Mouse (Mus musculus) hindbrain, embryonic 11.5 days (tissue): ENCODE results near the gene Sik3. TPM values are rescaled to one million over a fixed set of nuclear protein-coding genes. Genes with fewer than 3 reads are reported as not detected.

Experiments
- ATAC-seq: fragments of 200-750 bp; cut with Nextera tagmentation; 2 replicates; pipeline ENCODE4 v1.8.0; 2017; ENCODE audit warnings: mild to moderate bottlenecking, moderate TSS enrichment, moderate library complexity; ENCODE audit not compliant: low FRiP score
- DNase-seq: peaks from one replicate; pipeline ENCODE4 v3.0.0-alpha.2; 2015; ENCODE audit warnings: low spot score
- H3K27ac ChIP-seq: fragments of 300-500 bp; sonication (generic); 2 replicates; pipeline ENCODE4 v1.5.1; 2014; ENCODE audit warnings: mild to moderate bottlenecking, low read depth, low read length
- H3K27me3 ChIP-seq: fragments of 300-500 bp; sonication (generic); 2 replicates; pipeline ENCODE4 v1.6.1; 2014; ENCODE audit warnings: mild to moderate bottlenecking, low read length, moderate library complexity, mixed read lengths; ENCODE audit not compliant: control insufficient read depth, insufficient read depth
- H3K36me3 ChIP-seq: fragments of 300-500 bp; sonication (generic); 2 replicates; pipeline ENCODE4 v1.6.1; 2014; ENCODE audit warnings: mild to moderate bottlenecking, low read length, moderate library complexity, mixed read lengths; ENCODE audit not compliant: control insufficient read depth, insufficient read depth
- H3K4me1 ChIP-seq: fragments of 300-500 bp; sonication (generic); replicated peaks from 2 replicates; pipeline ENCODE4 v1.6.1; 2014; ENCODE audit warnings: low read length, mixed read lengths; ENCODE audit not compliant: control insufficient read depth, insufficient read depth
- H3K4me2 ChIP-seq: fragments of 300-500 bp; sonication (generic); replicated peaks from 2 replicates; pipeline ENCODE4 v1.6.1; 2014; ENCODE audit warnings: mild to moderate bottlenecking, low read depth, low read length
- H3K4me3 ChIP-seq: fragments of 300-500 bp; sonication (generic); 2 replicates; pipeline ENCODE4 v1.5.1; 2014; ENCODE audit warnings: low read depth, low read length
- H3K9ac ChIP-seq: fragments of 300-500 bp; sonication (generic); 2 replicates; pipeline ENCODE4 v1.6.1; 2014; ENCODE audit warnings: low read depth, low read length
- H3K9me3 ChIP-seq: fragments of 300-500 bp; sonication (generic); 2 replicates; pipeline ENCODE4 v1.6.1; 2016; ENCODE audit warnings: low read length; ENCODE audit not compliant: control insufficient read depth
- WGBS: fragments of 180-500 bp; shearing (Covaris S2); extraction: QIAGEN DNeasy Blood & Tissue Kit; methylation state at CpG from one replicate; pipeline ENCODE4 v1.1.7; 2014; 5-methylcytosine and 5-hydroxymethylcytosine counted together
- polyA plus RNA-seq: library from polyadenylated mRNA; unstranded; fragments of >200 nt; fragmentation: Nextera tagmentation; extraction: Ambion mirVana; gene quantifications from 2 replicates; pipeline ENCODE4 v1.2.1, GENCODE M21; 2014

Gene Sik3
- polyA plus RNA-seq, 1 experiment from 2014 or later, result 10.1 TPM

DNA sequence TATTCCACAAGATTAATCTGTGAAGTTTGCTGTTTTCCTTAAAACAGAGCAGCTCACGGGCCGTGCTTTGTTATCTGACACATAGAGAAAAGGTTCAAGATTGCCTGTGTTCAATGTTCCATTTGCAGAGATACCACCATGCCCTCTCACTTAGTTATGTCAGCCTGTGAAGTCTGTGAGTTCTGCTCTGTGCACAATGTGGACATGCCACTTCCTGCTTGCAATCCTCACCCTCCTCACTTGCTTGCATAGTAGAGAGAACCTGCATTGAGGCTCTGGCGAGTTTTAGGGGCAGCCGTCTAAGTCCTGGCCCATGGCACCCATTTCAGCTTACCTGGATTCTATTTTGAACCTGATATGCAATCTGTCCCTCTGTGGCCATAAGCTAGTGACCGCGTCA, 80.0 kb downstream of the Sik3 start:
- Histone ChIP-seq H3K4me1 (no peaks in the 10 kb centered on the region), H3K4me3 (no peak overlapping the region), H3K9me3 (no peaks in the 10 kb centered on the region), H3K4me2 (no peak overlapping the region), H3K9ac (no peak overlapping the region), H3K27ac (no peak overlapping the region), H3K36me3 (no peaks in the 10 kb centered on the region), H3K27me3 (no peaks in the 10 kb centered on the region)
- no peak for ATAC-seq
- 93% methylated on average over 6 of the region's 6 CpGs for WGBS
- no peak for DNase-seq

DNA sequence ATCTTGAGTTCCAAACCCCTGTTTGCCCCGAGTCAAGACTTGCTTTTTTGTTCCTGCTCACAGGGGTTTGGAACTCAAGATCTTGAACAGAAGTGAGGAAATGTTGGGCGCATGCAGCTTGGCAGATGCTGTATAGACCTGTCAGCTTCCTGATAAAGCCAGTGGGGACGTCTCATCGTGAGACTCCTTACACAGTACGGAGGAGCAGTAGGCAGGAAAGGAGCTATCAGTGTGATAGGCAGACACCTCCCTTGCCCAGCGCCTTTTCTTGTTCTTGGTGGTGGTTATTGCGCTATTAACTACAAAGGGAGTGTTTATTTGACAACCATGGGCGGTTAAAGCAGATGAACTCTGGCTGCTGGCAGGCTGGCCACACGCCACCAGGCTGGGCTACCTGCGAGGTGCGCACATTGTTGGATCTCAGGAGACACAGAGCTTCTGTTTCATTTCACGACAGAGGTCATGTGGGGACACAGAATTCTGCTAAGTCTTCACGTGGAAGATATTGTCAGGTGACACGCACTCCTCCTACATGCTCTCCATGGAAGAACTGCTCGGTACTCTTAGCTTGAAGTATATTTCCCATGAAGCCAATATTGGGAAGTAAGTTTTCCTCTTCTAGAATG, 85.9 kb downstream of the Sik3 start:
- H3K9ac ChIP-seq, result no peak overlapping the region
- 90% methylated on average over 15 of the region's 15 CpGs for WGBS
- H3K27me3 ChIP-seq, result no peaks in the 10 kb centered on the region
- H3K4me1 ChIP-seq, result no peaks in the 10 kb centered on the region
- H3K4me2 ChIP-seq, result no peak overlapping the region
- ATAC-seq (no peak), DNase-seq (no peak)
- no peaks in the 10 kb centered on the region for H3K9me3 ChIP-seq
- no peak overlapping the region for H3K27ac ChIP-seq
- H3K4me3 ChIP-seq, result no peak overlapping the region
- no peaks in the 10 kb centered on the region for H3K36me3 ChIP-seq

DNA sequence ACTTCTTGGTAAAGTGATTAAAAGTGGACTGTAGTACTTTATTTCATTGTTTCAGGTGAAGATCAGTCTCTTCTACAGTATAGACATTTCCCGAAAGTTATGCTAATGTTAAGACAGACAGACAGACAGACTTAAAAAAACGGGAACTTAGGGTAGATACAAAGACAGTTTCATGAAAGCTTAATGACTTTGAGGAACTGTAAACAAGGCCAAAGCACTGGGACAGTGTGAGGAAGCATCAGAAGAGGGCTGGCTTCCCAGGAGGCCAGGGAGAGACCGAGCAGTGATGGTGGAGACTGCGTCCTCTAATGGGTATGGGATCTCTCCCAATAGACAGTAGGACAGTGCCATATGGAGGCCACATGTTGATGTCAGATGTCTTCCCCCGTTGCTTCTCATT, 86.5 kb downstream of the Sik3 start:
- H3K9ac ChIP-seq, result no peak overlapping the region
- WGBS, result 78% methylated on average over 5 of the region's 5 CpGs
- no peak overlapping the region for H3K27ac ChIP-seq
- no peak for ATAC-seq
- no peaks in the 10 kb centered on the region for H3K9me3 ChIP-seq
- no peak overlapping the region for H3K4me3 ChIP-seq
- no peak overlapping the region for H3K4me2 ChIP-seq
- no peaks in the 10 kb centered on the region for H3K4me1 ChIP-seq
- H3K27me3 ChIP-seq, result no peaks in the 10 kb centered on the region
- no peak for DNase-seq
- H3K36me3 ChIP-seq, result no peaks in the 10 kb centered on the region

DNA sequence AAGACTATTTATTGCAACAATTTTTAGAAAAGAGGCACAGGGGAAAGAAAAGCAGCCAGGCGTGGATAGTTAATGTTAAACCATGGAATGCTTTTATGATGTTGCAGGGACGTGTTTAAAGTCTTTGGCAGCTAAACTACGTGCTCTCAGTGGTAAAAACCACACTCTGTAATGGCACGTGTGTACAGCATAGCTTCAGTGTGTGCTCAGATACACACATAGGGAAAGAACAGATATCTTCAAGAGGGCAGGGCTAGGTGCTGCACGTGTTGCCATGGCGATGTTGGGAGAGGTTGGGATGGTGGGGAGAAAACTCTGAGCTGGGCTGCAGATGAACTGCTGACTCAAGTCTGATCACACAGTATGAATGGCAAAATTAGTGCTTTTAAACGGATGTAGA, 90.5 kb downstream of the Sik3 start:
- no peaks in the 10 kb centered on the region for H3K9me3 ChIP-seq
- H3K4me1 ChIP-seq, result no peaks in the 10 kb centered on the region
- H3K27ac ChIP-seq, result no peak overlapping the region
- H3K36me3 ChIP-seq, result no peaks in the 10 kb centered on the region
- ATAC-seq (no peak), DNase-seq (no peak)
- WGBS, result 89% methylated on average over 7 of the region's 7 CpGs
- no peak overlapping the region for H3K4me3 ChIP-seq
- no peak overlapping the region for H3K4me2 ChIP-seq
- no peaks in the 10 kb centered on the region for H3K27me3 ChIP-seq
- no peak overlapping the region for H3K9ac ChIP-seq

DNA sequence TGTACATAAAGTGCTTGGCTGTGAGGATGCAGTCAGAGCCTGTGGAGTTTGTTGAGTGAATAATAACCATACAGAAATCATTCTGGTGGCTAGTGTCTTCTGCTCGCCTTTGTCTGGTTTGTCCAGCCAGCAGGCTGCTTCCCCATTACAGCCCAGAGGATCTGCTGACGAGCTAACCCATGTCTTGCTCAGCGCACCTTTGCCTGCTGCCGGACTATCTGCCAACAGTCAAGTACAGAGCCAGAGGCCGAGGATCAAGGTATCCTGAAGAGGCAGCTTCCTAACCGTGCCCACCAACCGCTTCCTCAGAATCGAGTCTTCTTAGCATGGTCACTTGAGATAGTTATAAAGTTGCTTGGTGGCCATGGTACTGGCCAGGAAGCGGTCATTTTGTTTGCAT, 93.5 kb downstream of the Sik3 start:
- ATAC-seq, result no peak
- no peaks in the 10 kb centered on the region for H3K27me3 ChIP-seq
- H3K27ac ChIP-seq, result no peak overlapping the region
- H3K9me3 ChIP-seq, result no peaks in the 10 kb centered on the region
- no peak overlapping the region for H3K4me3 ChIP-seq
- DNase-seq, result no peak
- no peak overlapping the region for H3K4me2 ChIP-seq
- no peaks in the 10 kb centered on the region for H3K4me1 ChIP-seq
- WGBS, result 93% methylated on average over 9 of the region's 9 CpGs
- H3K36me3 ChIP-seq, result no peaks in the 10 kb centered on the region
- H3K9ac ChIP-seq, result no peak overlapping the region

DNA sequence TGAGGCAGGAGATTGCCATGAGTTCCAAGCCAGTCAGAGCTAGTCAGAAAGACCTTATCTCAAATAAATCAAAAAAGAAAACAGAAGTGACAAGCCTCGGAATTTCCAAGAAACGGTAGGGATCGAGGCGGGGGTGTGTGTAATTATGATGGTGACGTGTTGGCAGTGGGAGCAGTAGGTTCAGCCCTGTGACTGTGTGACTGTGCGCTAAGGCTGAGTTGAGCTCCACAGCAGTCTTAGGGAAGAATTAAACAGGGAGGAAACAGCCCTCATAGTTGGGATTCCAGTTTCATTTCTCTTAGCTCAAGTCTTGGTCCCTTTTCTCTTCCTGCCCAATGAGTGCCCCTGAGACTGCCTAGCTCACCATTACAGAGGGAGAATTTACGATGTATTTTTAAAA, 98.0 kb downstream of the Sik3 start:
- WGBS, result 84% methylated on average over 7 of the region's 7 CpGs
- Histone ChIP-seq H3K9ac (no peak overlapping the region), H3K9me3 (no peaks in the 10 kb centered on the region), H3K4me2 (no peak overlapping the region), H3K36me3 (no peaks in the 10 kb centered on the region), H3K27me3 (no peaks in the 10 kb centered on the region), H3K4me3 (no peak overlapping the region), H3K4me1 (no peaks in the 10 kb centered on the region), H3K27ac (no peak overlapping the region)
- no peak for DNase-seq
- no peak for ATAC-seq

DNA sequence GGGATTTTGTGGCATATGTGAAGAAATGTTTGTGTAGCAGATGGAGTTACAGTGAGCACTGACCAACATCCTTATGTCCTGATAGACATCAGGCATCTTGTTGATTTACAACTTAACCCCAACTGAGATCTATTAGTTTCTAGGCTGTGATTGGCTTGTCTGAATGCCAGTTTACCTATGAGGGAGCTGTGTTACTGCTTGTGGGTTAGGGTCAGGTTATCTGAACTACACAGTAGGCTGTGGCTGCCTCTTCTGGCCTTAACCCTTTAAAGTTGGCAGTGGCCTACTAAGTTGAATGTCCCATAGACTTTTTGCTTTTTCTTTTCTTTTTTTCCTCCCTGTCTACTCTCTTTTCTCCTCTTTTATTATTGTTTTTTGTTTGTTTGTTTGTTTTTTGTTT, 98.7 kb downstream of the Sik3 start:
- ATAC-seq (no peak), DNase-seq (no peak)
- H3K27ac ChIP-seq, result no peak overlapping the region

DNA sequence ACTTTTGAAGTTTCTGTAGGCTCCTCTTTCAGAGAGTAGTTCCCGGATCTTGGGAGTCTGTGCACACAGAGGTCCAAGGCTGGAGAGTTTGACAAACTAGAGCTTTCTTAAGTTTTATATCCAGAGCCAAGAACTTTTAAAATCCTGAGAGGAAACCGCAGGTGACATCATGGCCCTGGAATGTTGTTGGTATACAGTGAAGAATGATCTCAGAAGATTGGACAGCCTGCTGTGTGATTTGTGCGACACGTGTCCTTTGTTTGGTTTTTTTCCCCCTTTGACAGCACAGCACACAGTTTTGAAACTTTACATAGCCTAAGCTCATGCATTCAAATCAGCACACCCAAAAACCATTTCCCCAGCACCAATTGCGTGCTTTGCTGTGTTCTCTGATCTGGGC, 99.6 kb downstream of the Sik3 start:
- Histone ChIP-seq H3K4me1 (no peaks in the 10 kb centered on the region), H3K9ac (no peak overlapping the region), H3K4me3 (no peak overlapping the region), H3K9me3 (no peaks in the 10 kb centered on the region), H3K36me3 (no peaks in the 10 kb centered on the region), H3K27me3 (no peaks in the 10 kb centered on the region), H3K4me2 (no peak overlapping the region), H3K27ac (no peak overlapping the region)
- ATAC-seq (no peak), DNase-seq (no peak)
- WGBS, result 75% methylated on average over 5 of the region's 5 CpGs

More for the DNA sequence above, 98.7 kb downstream of the Sik3 start:
- no peak overlapping the region for H3K4me2 ChIP-seq
- no peaks in the 10 kb centered on the region for H3K27me3 ChIP-seq
- H3K9ac ChIP-seq, result no peak overlapping the region
- H3K4me3 ChIP-seq, result no peak overlapping the region
- H3K9me3 ChIP-seq, result no peaks in the 10 kb centered on the region
- no peaks in the 10 kb centered on the region for H3K4me1 ChIP-seq
- no peaks in the 10 kb centered on the region for H3K36me3 ChIP-seq

DNA sequence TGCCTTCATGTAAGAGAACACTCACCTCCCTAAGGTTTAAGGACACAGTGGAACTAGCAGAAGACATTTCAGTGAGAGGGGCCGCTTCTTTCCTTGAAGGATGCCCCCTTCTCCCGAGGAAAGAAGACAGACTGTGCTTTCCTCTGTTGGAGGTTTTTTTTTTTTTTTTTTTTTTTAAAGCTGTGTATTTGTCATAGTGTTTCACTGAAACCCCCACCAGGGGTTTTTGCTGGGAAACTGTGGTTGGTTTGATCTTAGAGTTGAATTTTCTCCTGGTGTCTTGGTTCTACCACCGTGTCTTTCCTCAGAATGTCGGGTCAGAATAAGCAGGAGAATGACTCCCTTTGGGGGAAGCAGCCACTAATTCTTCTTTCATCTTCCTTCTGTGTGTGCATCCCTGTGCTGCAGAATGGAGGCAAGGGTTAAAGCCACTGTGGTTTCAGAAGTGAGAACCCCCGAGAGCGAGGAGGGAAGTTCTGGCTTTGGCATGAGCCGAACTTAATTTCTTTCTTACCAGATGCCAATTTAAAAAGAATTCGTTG, 106.3 kb downstream of the Sik3 start:
- no peak overlapping the region for H3K4me3 ChIP-seq
- no peaks in the 10 kb centered on the region for H3K9me3 ChIP-seq
- no peak for ATAC-seq
- H3K36me3 ChIP-seq, result no peaks in the 10 kb centered on the region
- peaks cover 6% of the 10 kb centered on the region for H3K4me1 ChIP-seq
- no peak for DNase-seq
- H3K9ac ChIP-seq, result no peak overlapping the region
- no peak overlapping the region for H3K4me2 ChIP-seq
- 93% methylated on average over 8 of the region's 8 CpGs for WGBS
- no peak overlapping the region for H3K27ac ChIP-seq
- no peaks in the 10 kb centered on the region for H3K27me3 ChIP-seq
